Mouse (Mus musculus): ENCODE results near the gene Adamts15.
A peak's percentile ranks its signal among the peaks of the same experiment; 100 is the strongest.

Adamts15 gene

GRCm38 (mm10) chr9:30921261-30922103 lies 770 bp downstream of the Adamts15 start:
- no peak for DNase-seq (ENCODE audit: low spot score)

GRCm38 (mm10) chr9:30920736-30921135 lies 1.5 kb downstream of the Adamts15 start:
- DNase-seq (ENCODE audit: low spot score), result peak; percentile 28

GRCm38 (mm10) chr9:30919686-30920085 lies 2.6 kb downstream of the Adamts15 start:
- no peak for DNase-seq (ENCODE audit: low spot score)

GRCm38 (mm10) chr9:30918466-30919356 lies 3.5 kb downstream of the Adamts15 start:
- no peak for DNase-seq (ENCODE audit: low spot score)

GRCm38 (mm10) chr9:30916266-30916968 lies 5.8 kb downstream of the Adamts15 start:
- no peak for DNase-seq (ENCODE audit: low spot score)

GRCm38 (mm10) chr9:30914241-30914640 lies 8.0 kb downstream of the Adamts15 start:
- no peak for DNase-seq (ENCODE audit: low spot score)

GRCm38 (mm10) chr9:30913429-30913828 lies 8.8 kb downstream of the Adamts15 start:
- no peak for DNase-seq (ENCODE audit: low spot score)

GRCm38 (mm10) chr9:30912161-30912560 lies 10.1 kb downstream of the Adamts15 start:
- DNase-seq (ENCODE audit: low spot score), result no peak

GRCm38 (mm10) chr9:30910491-30910890 lies 11.8 kb downstream of the Adamts15 start:
- DNase-seq (ENCODE audit: low spot score), result no peak

- DNase-seq (ENCODE audit: low spot score), result no peak
These were observed 13.3 kb downstream of the Adamts15 start for GRCm38 (mm10) chr9:30908973-30909372.

GRCm38 (mm10) chr9:30908296-30908690 lies 14.0 kb downstream of the Adamts15 start:
- DNase-seq (ENCODE audit: low spot score), result no peak

- DNase-seq (ENCODE audit: low spot score), result no peak
These were observed 14.5 kb downstream of the Adamts15 start for GRCm38 (mm10) chr9:30907677-30908295.

GRCm38 (mm10) chr9:30906426-30906825 lies 15.8 kb downstream of the Adamts15 start:
- no peak for DNase-seq (ENCODE audit: low spot score)

GRCm38 (mm10) chr9:30905861-30906260 lies 16.4 kb downstream of the Adamts15 start:
- DNase-seq (ENCODE audit: low spot score), result no peak

- DNase-seq (ENCODE audit: low spot score), result no peak
These were observed 19.0 kb downstream of the Adamts15 start for GRCm38 (mm10) chr9:30903266-30903665.

GRCm38 (mm10) chr9:30902641-30903040 lies 19.6 kb downstream of the Adamts15 start:
- no peak for DNase-seq (ENCODE audit: low spot score)

- no peak for DNase-seq (ENCODE audit: low spot score)
These were observed 20.1 kb downstream of the Adamts15 start for GRCm38 (mm10) chr9:30902152-30902551.

- DNase-seq (ENCODE audit: low spot score), result no peak
These were observed 25.1 kb downstream of the Adamts15 start for GRCm38 (mm10) chr9:30897169-30897568.

- DNase-seq (ENCODE audit: low spot score), result peak; percentile 57
These were observed 25.5 kb downstream of the Adamts15 start for GRCm38 (mm10) chr9:30896752-30897151.

GRCm38 (mm10) chr9:30895618-30896017 lies 26.6 kb downstream of the Adamts15 start:
- DNase-seq (ENCODE audit: low spot score), result no peak

- no peak for DNase-seq (ENCODE audit: low spot score)
These were observed 36.0 kb downstream of the Adamts15 start for GRCm38 (mm10) chr9:30886276-30886675.

GRCm38 (mm10) chr9:30880553-30880952 lies 41.7 kb downstream of the Adamts15 start:
- DNase-seq (ENCODE audit: low spot score), result no peak

Measured in layer of hippocampus, adult 11-12 months (tissue).